Mouse (Mus musculus): ENCODE measurements at regions not wholly inside any gene's neighbourhood (a gene's known extent, or its start where the extent isn't known, plus 50 kb on each side); places are given as distances from the start of the nearest gene placed in this dataset.

DNA sequence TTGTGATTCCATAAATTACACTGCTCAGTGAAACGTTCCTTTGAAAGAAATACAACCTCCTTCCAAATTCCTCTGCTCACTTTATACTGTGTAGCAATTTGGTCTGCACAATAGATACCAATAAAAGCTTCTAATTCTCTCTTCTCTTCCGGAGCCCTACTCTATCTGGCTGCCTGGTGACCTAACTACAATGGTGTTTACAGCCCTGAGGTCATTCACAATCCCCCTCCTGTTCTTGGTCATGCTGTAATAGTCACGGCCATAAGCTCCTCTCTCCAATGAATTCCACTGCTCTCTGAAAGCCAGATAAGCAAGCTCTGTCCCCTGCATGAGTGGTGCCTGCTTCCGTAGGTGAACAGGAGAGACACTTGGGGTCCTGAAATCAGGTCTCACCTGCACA is 195.8 kb upstream of the Sox11 start:
- Histone ChIP-seq H3K4me1 (ENCODE audit: control insufficient read depth, insufficient read depth, low read length) (no peaks in the 10 kb centered on the region), H3K4me3 (ENCODE audit: insufficient read depth, low read length) (no peak overlapping the region), H3K27ac (ENCODE audit: insufficient read depth, low read depth, low read length) (no peak overlapping the region)
- TF ChIP-seq CTCF (IDR thresholded peaks at IDR 0.05; ENCODE audit: low read depth, low read length) (no peak), POLR2A (IDR thresholded peaks at IDR 0.05; ENCODE audit: borderline replicate concordance, low read depth, low read length) (no peak)

- no peak overlapping the region for H3K27ac ChIP-seq (ENCODE audit: insufficient read depth, low read depth, low read length)
- H3K4me3 ChIP-seq (ENCODE audit: insufficient read depth, low read length), result no peak overlapping the region
- TF ChIP-seq CTCF (IDR thresholded peaks at IDR 0.05; ENCODE audit: low read depth, low read length), result no peak
- no peak for TF ChIP-seq POLR2A (IDR thresholded peaks at IDR 0.05; ENCODE audit: borderline replicate concordance, low read depth, low read length)
- H3K4me1 ChIP-seq (ENCODE audit: control insufficient read depth, insufficient read depth, low read length), result no peaks in the 10 kb centered on the region
Measured at GRCm38 (mm10) chr12:27537507-27537906, 195.1 kb upstream of the Sox11 start.

DNA sequence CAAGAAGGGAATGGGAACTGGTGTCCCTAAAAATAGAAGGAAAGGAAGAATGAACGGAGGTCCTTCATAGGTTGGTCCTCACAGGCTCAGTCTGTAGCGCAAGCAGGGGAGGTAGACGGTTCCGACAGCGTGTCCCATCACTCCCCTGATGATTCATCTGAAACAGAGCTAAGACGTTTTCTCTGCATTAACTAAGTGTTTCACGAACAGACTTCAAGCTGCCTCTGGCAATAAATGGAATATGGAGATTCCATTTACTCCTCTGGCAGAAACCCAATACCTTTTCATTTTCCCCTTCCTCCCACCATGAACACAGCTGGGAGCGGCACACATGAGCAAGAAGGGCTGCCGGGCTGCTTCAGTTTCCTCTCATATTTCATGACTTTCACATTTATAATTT is 194.6 kb upstream of the Sox11 start:
- TF ChIP-seq POLR2A (IDR thresholded peaks at IDR 0.05; ENCODE audit: borderline replicate concordance, low read depth, low read length), result no peak
- no peak for TF ChIP-seq CTCF (IDR thresholded peaks at IDR 0.05; ENCODE audit: low read depth, low read length)
- H3K4me1 ChIP-seq (ENCODE audit: control insufficient read depth, insufficient read depth, low read length), result no peaks in the 10 kb centered on the region
- H3K27ac ChIP-seq (ENCODE audit: insufficient read depth, low read depth, low read length), result no peak overlapping the region
- H3K4me3 ChIP-seq (ENCODE audit: insufficient read depth, low read length), result no peak overlapping the region

DNA sequence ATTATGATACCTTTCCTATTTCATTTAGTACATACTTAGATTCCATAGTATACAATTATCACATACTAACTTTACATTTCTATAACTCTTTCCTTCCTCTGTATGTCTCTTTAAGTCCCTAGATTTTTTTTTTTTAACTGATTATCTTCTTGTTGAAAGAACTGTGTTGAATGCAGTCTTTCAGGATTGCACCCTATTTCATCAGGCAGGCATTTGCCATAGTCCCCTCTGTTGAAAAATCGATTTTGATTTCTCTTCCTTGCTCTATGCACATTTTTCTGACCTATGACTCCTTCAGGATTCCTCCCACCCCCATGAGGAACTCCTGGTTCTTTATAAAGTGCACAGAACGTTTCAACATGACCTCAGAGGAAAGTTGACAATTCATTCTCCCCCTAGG is 183.2 kb upstream of the Sox11 start:
- no peak for TF ChIP-seq CTCF (IDR thresholded peaks at IDR 0.05; ENCODE audit: low read depth, low read length)
- H3K27ac ChIP-seq (ENCODE audit: insufficient read depth, low read depth, low read length), result no peak overlapping the region

GRCm38 (mm10) chr12:27513253-27513652 is 170.9 kb upstream of the Sox11 start:
- H3K4me1 ChIP-seq (ENCODE audit: control insufficient read depth, insufficient read depth, low read length), result no peaks in the 10 kb centered on the region
- H3K4me3 ChIP-seq (ENCODE audit: insufficient read depth, low read length), result no peak overlapping the region
- TF ChIP-seq CTCF (IDR thresholded peaks at IDR 0.05; ENCODE audit: low read depth, low read length), result no peak
- TF ChIP-seq POLR2A (IDR thresholded peaks at IDR 0.05; ENCODE audit: borderline replicate concordance, low read depth, low read length), result no peak
- no peak overlapping the region for H3K27ac ChIP-seq (ENCODE audit: insufficient read depth, low read depth, low read length)

More for the DNA sequence above, 183.2 kb upstream of the Sox11 start:
- no peaks in the 10 kb centered on the region for H3K4me1 ChIP-seq (ENCODE audit: control insufficient read depth, insufficient read depth, low read length)
- H3K4me3 ChIP-seq (ENCODE audit: insufficient read depth, low read length), result no peak overlapping the region

- Histone ChIP-seq H3K4me3 (ENCODE audit: insufficient read depth, low read length) (no peak overlapping the region), H3K4me1 (ENCODE audit: control insufficient read depth, insufficient read depth, low read length) (no peaks in the 10 kb centered on the region), H3K27ac (ENCODE audit: insufficient read depth, low read depth, low read length) (no peak overlapping the region)
- no peak for TF ChIP-seq CTCF (IDR thresholded peaks at IDR 0.05; ENCODE audit: low read depth, low read length)
- no peak for TF ChIP-seq POLR2A (IDR thresholded peaks at IDR 0.05; ENCODE audit: borderline replicate concordance, low read depth, low read length)
Measured at GRCm38 (mm10) chr12:27508226-27508560, 165.8 kb upstream of the Sox11 start.

- no peak overlapping the region for H3K4me3 ChIP-seq (ENCODE audit: insufficient read depth, low read length)
- TF ChIP-seq POLR2A (IDR thresholded peaks at IDR 0.05; ENCODE audit: borderline replicate concordance, low read depth, low read length), result no peak
- no peak for TF ChIP-seq CTCF (IDR thresholded peaks at IDR 0.05; ENCODE audit: low read depth, low read length)
- no peaks in the 10 kb centered on the region for H3K4me1 ChIP-seq (ENCODE audit: control insufficient read depth, insufficient read depth, low read length)
- H3K27ac ChIP-seq (ENCODE audit: insufficient read depth, low read depth, low read length), result no peak overlapping the region
Measured at GRCm38 (mm10) chr12:27507523-27508225, 165.3 kb upstream of the Sox11 start.

DNA sequence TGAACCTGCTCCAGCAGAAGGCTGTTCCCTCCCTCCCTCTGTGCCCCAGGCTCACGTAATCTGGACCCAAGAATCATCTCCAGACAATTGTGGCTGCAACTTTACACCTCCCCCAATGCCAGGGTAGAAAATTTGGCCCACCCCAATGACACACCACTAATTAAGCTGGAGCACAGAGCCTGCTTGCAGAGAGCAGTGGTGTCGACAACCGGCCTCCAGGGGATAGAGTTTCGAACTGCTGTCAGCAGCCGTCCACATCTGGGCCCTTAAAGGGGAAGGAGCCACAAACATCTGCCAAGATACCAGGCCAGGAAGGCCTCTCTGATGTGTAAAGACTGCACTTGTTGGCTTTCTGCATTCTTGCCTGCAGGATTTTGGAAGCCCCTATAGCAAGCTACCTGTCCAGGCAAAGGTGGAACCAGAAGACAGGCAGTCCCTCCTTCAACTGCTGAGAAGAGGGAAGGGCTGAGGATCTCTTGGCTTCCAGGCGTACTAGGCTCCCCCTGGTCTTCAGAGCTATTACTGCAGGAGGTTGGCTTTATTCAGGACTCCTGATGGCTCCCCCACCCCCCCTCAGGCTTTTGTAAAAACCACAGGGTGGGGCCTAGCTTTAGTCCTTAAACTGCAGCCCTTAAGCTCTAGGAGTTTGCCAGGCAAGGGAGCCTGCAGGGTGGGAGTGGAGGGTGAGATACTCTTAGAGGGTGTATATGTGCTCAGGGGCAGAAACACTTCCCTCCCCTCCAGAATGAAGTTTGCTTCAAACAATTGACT is 160.5 kb upstream of the Sox11 start:
- no peak overlapping the region for H3K4me3 ChIP-seq (ENCODE audit: insufficient read depth, low read length)
- no peak overlapping the region for H3K27ac ChIP-seq (ENCODE audit: insufficient read depth, low read depth, low read length)
- no peaks in the 10 kb centered on the region for H3K4me1 ChIP-seq (ENCODE audit: control insufficient read depth, insufficient read depth, low read length)
- TF ChIP-seq POLR2A (IDR thresholded peaks at IDR 0.05; ENCODE audit: borderline replicate concordance, low read depth, low read length) (no peak), CTCF (IDR thresholded peaks at IDR 0.05; ENCODE audit: low read depth, low read length) (no peak)

- TF ChIP-seq POLR2A (IDR thresholded peaks at IDR 0.05; ENCODE audit: borderline replicate concordance, low read depth, low read length) (no peak), CTCF (IDR thresholded peaks at IDR 0.05; ENCODE audit: low read depth, low read length) (no peak)
- no peak overlapping the region for H3K4me3 ChIP-seq (ENCODE audit: insufficient read depth, low read length)
- no peak overlapping the region for H3K27ac ChIP-seq (ENCODE audit: insufficient read depth, low read depth, low read length)
- no peaks in the 10 kb centered on the region for H3K4me1 ChIP-seq (ENCODE audit: control insufficient read depth, insufficient read depth, low read length)
Measured at GRCm38 (mm10) chr12:27500516-27500915, 158.1 kb upstream of the Sox11 start.

GRCm38 (mm10) chr12:27499276-27499675 is 156.9 kb upstream of the Sox11 start:
- H3K27ac ChIP-seq (ENCODE audit: insufficient read depth, low read depth, low read length), result no peak overlapping the region
- no peak overlapping the region for H3K4me3 ChIP-seq (ENCODE audit: insufficient read depth, low read length)
- H3K4me1 ChIP-seq (ENCODE audit: control insufficient read depth, insufficient read depth, low read length), result no peaks in the 10 kb centered on the region
- TF ChIP-seq CTCF (IDR thresholded peaks at IDR 0.05; ENCODE audit: low read depth, low read length), result no peak
- TF ChIP-seq POLR2A (IDR thresholded peaks at IDR 0.05; ENCODE audit: borderline replicate concordance, low read depth, low read length), result no peak

Measured in bone marrow macrophage, adult 2 months (primary cell).